Mouse (Mus musculus): Measurements from ENCODE around the gene Cep170b.

DNA sequence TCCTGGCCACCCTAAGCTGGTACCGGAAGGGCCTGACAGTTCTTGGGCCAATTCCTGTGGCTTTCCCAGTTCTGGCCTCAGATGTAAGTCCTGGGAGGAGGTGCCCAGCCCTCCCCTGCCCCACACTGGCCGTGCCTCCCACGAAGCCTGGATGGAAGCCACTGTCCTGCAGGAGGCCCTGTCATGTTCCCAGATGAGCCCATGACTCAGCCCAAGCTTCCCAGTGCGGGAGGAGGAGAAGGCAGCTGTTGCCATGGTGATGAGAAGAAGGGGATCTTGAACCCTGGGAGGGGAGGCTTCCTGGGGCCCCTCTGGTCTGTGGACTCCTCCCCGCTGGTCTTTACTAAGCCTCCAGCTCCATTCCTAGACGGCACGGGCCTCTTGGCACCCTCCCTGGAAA lies 36.9 kb upstream of the Cep170b start:
- TF ChIP-seq CTCF (IDR thresholded peaks at IDR 0.05; ENCODE audit: low read depth) (no peak), EP300 (IDR thresholded peaks at IDR 0.05; ENCODE audit: low read depth) (no peak)

Measured in liver, embryonic 14.5 days (tissue).